Mouse (Mus musculus): ENCODE results near the gene Mtmr10. TPM values are rescaled to one million over a fixed set of nuclear protein-coding genes. Genes with fewer than 3 reads are reported as not detected.
A peak's percentile ranks its signal among the peaks of the same experiment; 100 is the strongest.

Mtmr10 gene
- total RNA-seq (2021): 10 to 100 TPM; 10.5 to 11.8 TPM

DNA sequence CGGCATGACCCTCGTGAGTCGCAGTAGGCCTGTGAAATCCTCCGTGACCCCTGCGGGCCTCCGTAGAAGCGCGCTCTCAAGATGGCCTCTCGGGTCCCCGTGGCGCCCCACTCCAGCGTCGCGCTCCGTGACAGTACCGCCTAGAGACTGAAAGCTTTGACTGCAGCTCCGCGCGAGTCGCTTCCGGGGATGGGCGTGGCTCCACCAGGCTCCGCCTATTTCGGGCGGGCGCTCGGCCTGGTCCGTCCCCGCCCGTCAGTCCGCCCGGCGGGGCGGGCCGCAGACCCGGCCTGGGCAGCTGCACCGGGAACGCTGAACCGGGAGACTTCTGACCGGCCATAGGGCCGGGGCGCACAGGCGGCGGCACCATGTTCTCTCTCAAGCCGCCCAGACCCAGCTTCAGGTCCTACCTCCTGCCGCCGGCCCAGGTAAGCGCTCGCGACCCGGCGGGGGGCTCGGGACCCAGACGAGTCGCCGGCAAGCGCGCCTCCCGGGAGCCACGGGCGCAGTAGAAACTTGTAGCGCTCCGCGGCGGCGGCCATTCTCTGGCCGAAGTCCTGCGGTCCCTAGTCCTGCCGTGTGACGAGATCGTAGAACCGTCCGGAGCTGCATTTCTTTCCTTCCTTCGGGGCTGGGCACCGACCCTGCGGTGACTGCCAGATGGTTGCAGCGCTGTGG lies at the start of gene Mtmr10:
TSS of gene Mtmr10 (plus strand) at position 240 of the 678 bp plus-strand sequence.
- DNase-seq: peak; percentile 98
- intact Hi-C loops (cut with DNase I): loop anchor here (5.0 kb wide), 1 partner anchor 120 kb away; no protein-coding TSS in a partner anchor

DNA sequence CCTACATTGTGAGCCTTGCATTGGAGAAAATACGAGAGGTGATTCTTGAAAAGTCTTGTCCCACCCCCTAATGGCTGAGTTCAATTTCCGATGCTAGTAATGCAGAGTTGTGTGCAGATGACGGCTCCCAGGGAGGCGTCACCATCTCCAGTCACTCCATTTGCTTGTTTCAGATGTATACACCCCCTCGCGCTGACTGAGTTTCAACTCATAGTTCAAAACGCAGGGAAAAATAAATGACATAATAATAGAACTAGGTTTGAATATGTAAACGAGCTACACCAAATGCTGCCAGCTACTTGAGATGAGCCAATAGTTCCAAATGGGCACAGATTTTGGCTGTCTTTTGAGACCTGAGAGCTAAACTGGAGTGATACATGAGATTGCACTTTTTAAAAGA lies 49.7 kb upstream of the Mtmr10 start:
- no peak for DNase-seq
- intact Hi-C loops (cut with DNase I): no loop called here

DNA sequence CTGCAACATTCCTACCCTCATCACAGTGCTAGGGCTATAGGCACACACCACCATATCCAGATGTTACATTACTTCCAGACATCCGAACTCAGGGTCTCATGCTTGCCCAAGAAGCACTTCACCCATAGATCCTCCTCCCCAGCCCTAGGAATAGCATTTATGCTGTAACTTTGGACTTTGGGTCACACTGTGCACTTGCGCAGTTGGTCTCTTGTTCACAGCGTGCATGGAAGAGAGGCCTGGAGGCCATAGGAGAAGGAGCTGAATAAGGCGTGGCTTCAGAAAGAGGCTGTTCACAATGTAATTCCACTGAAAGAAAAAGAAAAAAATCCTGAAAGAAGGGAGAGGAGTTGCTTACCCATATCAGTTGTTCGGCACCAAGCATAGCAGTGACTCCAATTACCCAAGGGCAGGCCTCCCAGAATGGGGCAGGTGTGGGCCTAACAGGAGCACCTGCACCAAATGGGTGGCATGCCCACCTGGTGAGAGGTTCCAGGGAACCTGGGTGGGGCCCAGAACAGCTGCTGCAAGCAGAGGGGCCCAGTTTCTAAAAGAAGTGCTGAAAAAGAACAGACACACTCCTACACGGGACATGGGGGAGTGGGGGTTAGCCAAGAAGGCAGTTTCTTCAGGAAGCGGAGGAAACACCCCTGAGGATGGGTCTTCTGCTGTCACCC lies 48.9 kb upstream of the Mtmr10 start:
- intact Hi-C loops (cut with DNase I): no loop called here
- no peak for DNase-seq

DNA sequence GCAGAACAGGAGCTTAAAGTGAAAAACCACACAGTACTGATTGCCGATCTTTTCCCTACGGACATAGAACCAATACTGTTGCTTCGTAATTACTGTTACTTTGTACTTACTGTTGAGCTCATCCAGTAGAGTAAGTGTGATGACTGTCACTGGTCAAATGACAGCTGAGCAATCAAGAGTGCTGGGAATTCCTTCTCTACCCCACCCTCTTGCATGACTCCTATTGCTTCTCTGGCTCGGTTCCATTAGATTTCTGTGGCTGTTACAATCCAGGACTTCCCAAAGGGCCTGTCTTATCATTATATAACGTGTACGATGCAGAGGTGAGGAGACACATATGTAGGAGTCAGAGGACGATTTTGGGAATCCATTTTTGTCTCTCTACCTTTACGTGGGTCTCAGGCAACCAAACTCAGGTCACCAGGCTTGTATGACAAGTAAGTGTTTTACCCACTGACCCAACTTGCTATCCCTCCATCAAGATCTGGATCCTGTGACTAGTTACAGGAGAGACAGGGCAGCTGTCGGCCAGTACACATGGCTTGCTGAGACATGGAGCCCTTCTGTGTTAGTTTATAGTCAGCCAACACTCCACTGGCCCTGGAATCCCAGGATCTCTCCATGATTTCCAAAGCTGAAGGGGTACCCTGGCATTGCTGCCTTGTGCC lies 48.2 kb upstream of the Mtmr10 start:
- intact Hi-C loops (cut with DNase I): no loop called here

DNA sequence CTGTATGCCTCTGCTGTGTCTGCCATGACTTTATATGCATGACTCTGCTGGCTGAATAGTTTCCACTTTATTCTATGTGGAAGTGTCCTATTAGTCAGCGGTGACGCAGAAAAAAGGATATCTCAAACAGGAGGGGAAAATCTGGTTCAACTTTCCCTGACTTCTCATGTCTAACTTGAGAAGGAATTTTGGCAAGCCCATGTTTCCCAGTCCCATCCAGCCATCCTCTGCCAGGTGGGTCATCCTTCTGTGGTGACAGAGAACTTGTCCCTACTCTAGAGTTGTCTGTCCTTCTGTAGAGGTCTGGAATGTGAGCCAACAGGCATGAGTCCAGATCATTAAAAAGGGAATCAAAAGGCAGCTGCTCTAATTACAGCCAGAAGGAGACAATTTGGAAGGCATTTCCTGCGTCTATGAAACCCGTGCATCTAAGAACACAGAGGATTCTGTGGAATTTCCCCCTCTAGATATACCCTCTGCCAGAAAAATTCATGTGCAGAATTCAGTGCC lies 47.6 kb upstream of the Mtmr10 start:
- intact Hi-C loops (cut with DNase I): no loop called here
- DNase-seq: peak; percentile 46

More for the DNA sequence above, 48.2 kb upstream of the Mtmr10 start:
- peak; percentile 9 for DNase-seq

DNA sequence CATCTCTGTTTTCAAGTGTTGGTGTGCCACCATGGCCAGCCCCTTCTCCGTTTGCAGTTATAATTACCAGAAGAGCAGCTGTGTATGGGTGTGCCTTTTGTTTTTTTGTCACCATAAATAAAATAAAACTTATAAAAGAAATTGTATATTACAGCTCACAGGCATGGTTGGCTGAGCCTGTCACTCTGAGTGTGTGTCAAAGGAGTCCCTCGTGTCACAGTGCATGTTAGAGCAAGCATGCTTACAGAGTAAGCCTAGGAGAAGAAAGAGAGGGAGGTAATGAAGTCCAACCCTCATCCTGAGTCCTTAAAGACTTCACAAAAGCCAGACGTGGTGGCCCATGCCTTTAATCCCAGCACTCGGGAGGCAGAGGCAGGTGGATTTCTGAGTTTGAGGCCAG lies 45.0 kb upstream of the Mtmr10 start:
- intact Hi-C loops (cut with DNase I): no loop called here
- DNase-seq: no peak

DNA sequence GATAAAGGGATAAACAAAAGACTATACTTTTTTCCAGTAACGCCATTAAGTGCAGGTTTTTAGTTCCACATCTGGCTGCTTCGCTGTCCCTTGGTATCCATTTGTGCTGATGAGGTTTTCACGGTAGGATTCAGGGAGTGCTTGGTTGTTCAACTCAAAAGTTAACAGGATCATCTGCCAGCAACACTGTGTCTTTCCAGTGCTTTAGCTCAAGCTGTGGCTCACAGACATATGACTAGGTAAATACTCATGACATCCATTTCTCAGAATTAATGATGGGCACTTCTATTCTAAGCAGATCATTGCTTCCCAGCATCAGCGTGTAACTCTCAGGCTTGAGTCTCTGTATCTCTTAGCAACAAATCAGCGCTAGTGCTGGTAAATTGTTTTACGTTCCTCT lies 43.1 kb upstream of the Mtmr10 start:
- intact Hi-C loops (cut with DNase I): no loop called here
- DNase-seq: no peak

DNA sequence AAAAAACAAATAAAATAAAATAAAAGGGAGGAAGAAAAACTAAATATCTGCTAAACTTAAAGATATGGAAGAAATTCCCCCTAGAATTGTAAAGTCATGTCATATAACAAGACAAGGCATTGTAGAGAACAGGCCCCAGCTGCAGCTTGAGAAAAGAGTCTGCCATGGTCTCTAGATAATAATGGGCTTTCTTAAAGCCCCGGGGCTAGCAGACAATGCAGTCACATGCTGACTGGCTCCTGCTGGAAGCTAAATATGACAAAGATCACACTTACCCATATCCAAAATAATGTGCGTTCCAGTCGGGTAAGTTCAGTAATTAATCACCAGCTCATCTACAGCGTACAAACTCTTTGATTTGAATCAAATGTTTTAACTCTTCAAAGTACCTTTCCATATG lies 40.7 kb upstream of the Mtmr10 start:
- intact Hi-C loops (cut with DNase I): no loop called here
- no peak for DNase-seq

DNA sequence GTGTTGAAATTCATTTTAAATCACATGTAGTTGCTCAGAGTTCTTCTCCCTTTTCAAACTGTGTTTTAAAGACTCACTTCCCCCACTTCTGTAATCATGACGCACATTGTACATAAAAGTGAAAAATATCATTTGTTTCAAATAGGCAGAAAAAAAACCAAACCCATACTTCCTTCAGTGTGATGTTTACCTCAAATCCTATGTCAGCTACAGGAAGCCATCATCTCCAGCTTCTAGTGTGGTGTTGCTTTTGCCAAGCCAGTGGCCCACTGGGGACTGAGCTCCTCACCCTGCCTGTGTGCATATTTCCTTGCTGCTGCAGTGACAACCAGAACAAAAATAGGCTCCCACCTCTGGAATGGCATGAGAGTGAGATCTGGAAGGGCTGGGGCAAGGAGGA lies 39.1 kb upstream of the Mtmr10 start:
- intact Hi-C loops (cut with DNase I): no loop called here
- DNase-seq: no peak

DNA sequence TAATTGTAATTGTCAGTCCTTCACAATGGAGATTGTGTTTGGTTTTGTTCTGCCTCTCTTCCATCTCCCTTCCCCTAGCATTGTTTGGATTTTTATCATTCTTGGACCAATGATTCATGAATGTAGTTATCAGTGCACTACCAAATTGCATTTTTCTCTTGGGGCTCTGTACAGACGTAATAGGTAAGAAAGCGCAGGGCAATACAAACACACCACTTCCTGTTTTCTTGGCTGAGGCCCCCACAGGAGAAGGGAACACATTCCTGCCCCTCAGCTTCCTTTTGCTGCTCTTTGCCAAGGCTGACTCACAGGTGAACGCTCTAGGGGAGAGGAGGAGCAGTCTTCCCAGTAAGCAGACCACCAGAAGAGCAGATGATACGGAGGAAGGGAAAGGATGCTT lies 37.7 kb upstream of the Mtmr10 start:
- DNase-seq: no peak
- intact Hi-C loops (cut with DNase I): no loop called here

DNA sequence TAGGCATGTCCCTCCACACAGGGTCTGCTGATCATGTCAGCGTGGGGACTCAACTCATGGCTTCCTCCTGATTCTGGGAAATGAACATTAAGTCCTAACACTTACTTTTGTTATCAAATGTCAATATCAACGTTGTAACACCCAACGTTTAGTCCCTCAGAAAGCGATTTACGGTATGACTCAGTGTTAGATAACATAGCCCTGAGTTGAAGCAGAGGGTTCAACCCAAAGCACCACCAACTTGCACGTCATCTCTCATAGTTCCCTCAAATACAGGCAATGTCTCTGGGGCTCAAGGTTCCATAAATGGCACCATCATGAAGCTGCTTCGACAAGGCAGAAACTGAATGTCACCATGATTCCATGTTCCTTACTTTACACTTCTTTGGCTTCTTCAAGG lies 37.0 kb upstream of the Mtmr10 start:
- intact Hi-C loops (cut with DNase I): no loop called here
- DNase-seq: no peak

DNA sequence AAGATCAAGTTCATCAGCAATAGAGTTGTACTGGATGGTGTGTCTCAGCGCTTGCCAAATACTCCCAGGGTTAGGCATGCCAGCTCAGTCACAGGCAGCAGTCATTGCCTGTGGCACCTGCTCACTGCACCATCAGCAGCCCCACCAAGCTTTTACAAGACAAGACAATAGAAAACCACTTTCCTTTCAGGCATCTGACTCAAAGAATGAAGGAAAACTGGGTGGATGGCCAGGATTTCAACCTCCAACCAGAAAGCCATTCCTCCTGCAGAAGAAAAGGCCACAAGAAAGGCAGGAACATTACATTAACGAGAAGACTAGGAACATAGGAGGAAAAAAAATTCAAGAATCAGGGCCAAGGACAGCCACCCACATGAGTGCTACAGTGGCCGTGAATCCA lies 33.7 kb upstream of the Mtmr10 start:
- intact Hi-C loops (cut with DNase I): no loop called here
- no peak for DNase-seq

DNA sequence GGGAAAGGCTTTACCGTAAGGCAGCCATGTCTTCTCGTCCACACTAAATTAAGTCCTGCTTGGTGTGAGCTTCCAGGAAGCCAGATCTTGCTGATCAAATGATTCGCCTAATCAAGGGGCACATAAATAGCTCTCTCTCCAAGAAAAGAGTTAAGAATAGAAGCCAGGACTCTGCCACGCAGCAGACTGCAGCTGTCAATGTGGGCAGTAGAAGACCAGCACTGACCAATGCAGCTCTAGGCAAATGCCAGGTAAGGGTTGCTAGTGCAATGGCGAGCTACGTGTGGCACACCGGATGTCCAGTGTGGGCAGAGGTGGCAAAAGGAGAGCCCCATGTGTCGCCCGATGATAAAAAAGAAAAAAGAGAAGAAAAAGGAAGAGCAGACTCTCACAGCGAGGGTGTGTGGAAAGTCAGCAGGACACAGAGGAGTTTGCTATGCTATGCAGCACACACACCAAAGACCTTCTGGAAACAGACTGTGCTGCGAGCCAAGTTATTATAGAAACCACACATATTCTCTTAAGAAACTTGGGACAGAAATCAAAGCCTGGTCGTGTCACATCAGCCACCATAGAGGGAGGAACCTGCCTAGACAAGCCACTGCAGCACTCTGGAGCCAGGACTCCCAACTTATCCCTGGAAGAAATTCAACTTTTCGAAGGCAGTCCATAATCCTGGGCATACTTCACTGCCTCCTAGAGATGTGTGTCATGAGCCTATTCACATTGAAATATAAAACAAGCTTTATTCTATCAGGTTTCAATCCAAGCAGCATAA lies 21.8 kb upstream of the Mtmr10 start:
- no peak for DNase-seq
- intact Hi-C loops (cut with DNase I): no loop called here

DNA sequence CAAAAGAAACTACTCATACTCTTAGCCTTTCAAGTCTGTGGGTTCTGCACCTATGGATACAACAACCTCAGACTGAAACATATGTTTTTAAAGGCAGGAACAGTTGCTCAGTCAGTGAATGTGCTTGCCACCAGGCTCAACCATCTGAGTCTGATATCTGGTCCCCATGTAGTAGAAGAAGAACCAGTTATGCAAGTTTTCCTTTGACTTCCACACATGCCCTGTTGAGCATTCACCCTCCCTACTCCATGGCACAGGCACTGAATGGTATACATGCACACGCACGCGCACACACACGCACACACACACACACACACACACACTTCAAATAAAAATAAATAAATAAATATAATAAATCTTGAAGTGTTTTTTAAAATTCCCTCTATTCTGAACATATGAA lies 20.9 kb upstream of the Mtmr10 start:
- intact Hi-C loops (cut with DNase I): no loop called here
- no peak for DNase-seq

DNA sequence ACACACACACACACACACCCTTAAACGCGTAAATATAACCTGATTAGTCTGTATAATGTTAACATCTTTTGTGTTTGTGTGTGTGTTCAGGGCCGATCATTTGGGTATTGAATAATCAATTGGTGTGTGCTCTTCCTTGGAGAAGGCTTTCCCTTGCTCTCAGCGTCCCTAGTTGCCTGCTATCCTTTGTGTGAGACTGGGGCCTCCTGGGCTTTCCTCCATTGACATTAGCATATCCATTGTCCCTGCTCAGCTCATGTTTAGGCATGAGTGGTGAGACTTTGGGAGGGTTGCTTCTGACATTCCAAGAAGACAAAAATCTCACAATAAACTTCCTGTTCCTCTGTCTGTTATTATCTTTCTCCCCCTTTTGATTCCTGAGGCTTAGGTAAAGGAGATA lies 15.5 kb upstream of the Mtmr10 start:
- intact Hi-C loops (cut with DNase I): no loop called here
- DNase-seq: no peak

DNA sequence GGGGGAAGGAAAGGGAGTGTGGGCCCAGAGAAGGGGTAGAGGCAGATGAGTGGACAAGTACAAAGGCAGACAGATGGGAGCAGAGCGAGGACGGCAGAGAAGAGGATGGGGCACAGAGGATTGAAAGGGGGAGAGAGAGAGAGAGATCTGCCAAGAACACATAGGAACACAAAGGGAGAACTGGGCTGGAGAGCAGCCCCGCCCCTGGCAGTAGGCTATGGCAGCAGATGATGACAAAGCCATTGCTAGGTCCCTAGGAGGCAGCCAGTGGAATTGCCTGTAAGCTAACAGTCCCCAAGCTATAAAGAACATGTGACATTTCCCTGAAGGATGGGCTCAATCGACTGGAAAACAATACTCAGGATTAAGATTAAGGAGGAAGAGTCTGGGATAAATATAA lies 11.9 kb upstream of the Mtmr10 start:
- intact Hi-C loops (cut with DNase I): no loop called here
- peak; percentile 26 for DNase-seq

DNA sequence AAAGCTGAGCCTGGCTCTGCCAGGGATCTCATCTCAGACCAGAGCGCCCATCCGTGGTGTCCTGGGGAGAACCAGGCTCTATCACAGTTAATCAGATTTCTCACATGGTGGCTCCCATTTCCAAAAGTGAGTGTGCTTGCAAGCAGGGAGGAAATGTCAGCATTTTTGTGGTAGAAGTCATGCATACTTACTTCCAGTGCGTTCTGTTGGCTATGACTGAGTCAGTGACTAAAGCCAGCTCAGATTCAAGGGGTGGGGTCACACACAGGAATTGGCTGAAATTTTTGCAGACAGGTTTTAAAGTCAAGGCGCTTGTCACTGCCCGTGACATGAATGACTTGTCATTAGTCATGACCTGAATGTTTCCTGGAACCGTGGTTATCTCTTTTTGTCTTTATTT lies 10.5 kb upstream of the Mtmr10 start:
- intact Hi-C loops (cut with DNase I): no loop called here

DNA sequence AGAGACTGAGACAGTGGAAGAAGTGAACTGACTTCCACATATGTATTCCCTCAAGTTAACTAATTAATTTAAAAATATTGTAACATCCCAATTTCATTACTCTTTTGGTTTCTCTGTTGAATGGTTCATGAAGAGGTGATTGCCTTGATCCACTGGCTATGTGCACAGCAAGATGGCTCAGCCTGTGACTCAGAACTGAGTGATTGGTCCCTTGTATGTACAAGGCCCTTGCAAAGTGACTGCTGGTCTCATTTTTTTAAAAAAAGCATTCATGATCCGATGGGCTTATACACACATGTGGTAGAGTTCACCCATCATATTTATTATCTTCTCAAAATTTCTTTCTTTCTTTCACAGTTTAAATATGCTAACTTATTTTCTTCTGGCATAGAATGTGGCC lies 8.9 kb upstream of the Mtmr10 start:
- intact Hi-C loops (cut with DNase I): no loop called here
- no peak for DNase-seq

More for the DNA sequence above, 10.5 kb upstream of the Mtmr10 start:
- no peak for DNase-seq

DNA sequence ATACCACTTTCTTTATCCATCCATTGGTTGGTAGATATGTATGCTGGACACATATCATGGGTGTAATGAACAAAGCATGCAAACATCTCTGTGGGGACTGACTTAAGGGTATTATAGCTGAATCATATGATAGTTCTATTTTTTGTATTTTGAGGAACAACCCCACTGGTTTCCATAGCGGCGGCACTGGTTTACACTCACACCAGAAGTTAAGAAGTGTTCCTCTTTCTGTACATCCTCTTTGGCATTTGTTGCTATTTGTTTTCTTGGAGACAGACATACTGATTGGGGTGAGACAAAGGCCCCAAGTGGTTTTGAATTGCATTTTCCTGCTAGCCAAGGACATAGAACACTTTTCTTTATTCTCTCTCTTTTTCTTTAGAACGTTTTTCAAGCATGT lies 7.9 kb upstream of the Mtmr10 start:
- intact Hi-C loops (cut with DNase I): no loop called here
- DNase-seq: no peak

DNA sequence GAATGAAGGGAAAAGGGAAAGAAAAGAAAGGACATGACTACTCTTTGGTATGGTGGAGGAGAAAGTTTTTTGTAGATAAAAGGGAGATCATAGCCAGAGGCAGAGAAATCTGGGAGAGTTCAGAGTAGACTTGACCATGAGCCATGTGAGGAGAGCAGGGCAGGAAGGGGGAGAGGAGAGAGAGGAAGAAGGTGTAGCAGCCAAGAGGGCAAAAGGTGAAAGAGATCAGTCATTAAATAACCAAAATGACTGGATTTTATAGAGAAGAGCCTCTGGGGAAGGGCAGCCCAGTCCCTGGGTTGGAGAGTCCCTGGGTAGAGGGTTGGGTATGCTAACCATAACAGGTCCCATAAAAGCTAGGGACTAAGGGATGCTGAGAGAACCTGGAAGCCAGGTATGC lies 887 bp upstream of the Mtmr10 start:
- DNase-seq: no peak
- intact Hi-C loops (cut with DNase I): loop anchor here (5.0 kb wide), 1 partner anchor 119 kb away; no protein-coding TSS in a partner anchor

DNA sequence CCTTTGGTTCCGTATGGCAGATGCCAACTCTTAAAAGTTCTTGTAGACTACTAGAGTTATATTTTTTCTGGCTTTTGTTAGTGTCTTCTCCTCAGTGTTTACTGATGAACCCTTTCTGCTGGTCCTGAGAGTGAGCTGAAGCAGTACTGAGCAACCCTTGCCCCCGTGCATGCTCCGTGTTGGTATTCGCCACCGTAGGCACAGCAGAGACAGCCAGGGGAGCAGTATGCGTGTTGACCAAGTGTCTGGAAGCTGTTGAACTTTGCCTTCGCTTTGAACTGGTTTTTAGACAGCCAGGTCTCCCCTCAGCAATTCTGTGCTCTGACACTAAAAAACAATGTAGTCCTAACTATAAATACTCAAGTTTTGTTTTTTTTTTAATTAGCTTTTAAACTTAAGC lies 2.0 kb downstream of the Mtmr10 start:
- intact Hi-C loops (cut with DNase I): loop anchor here (5.0 kb wide), 1 partner anchor 122 kb away; no protein-coding TSS in a partner anchor
- no peak for DNase-seq
